Mouse (Mus musculus): ENCODE results near the gene Olfr1344. TPM values are rescaled to one million over a fixed set of nuclear protein-coding genes. Genes with fewer than 3 reads are reported as not detected.

Olfr1344 gene
- not detected in 2 replicates for polyA plus RNA-seq (2015; fragmentation: Nextera tagmentation; extraction: Ambion mirVana)

GRCm38 (mm10) chr7:6438388-6438787 lies at the start of gene Olfr1344:
Gene Olfr1344 (plus strand): TSS chr7:6438688.
- H3K36me3 ChIP-seq (ENCODE audit: control insufficient read depth, insufficient read depth): no peaks in the 10 kb centered on the region
- peaks cover 2% of the 10 kb centered on the region; the same call in 1 of the 2 replicates for H3K9me3 ChIP-seq (replicated peaks; ENCODE audit: control insufficient read depth, low read length)
- no peak within 1 kb of the TSS for H3K4me3 ChIP-seq (ENCODE audit: low read length)
- H3K27ac ChIP-seq (ENCODE audit: low read length): no peak within 1 kb of the TSS
- H3K9ac ChIP-seq (ENCODE audit: low read length): no peak within 1 kb of the TSS
- H3K4me2 ChIP-seq (ENCODE audit: low read depth, low read length): no peak within 1 kb of the TSS
- 59% methylated on average over 3 of the region's 3 CpGs for WGBS
- no peaks in the 10 kb centered on the region for H3K27me3 ChIP-seq (ENCODE audit: control insufficient read depth, insufficient read depth, low read length)
- no peaks in the 10 kb centered on the region for H3K4me1 ChIP-seq (ENCODE audit: control insufficient read depth, insufficient read depth, low read length)
- no peak for ATAC-seq (replicated peaks; ENCODE audit: extremely low read depth, insufficient read depth, low FRiP score)

- Histone ChIP-seq H3K27me3 (ENCODE audit: control insufficient read depth, insufficient read depth, low read length) (no peaks in the 10 kb centered on the region), H3K4me1 (ENCODE audit: control insufficient read depth, insufficient read depth, low read length) (peaks cover 3% of the 10 kb centered on the region), H3K4me3 (ENCODE audit: low read length) (no peak overlapping the region), H3K36me3 (ENCODE audit: control insufficient read depth, insufficient read depth) (peaks cover 32% of the 10 kb centered on the region), H3K9me3 (replicated peaks; ENCODE audit: control insufficient read depth, low read length) (0 out of 2 replicates have a peak, but pooled peaks cover 2% of the 10 kb centered on the region), H3K4me2 (ENCODE audit: low read depth, low read length) (no peak overlapping the region), H3K9ac (ENCODE audit: low read length) (no peak overlapping the region), H3K27ac (ENCODE audit: low read length) (no peak overlapping the region)
- 79% methylated on average over 5 of the region's 5 CpGs for WGBS
- ATAC-seq (replicated peaks; ENCODE audit: extremely low read depth, insufficient read depth, low FRiP score): no peak
Measured at GRCm38 (mm10) chr7:6388971-6389370, 49.5 kb upstream of the Olfr1344 start.

DNA sequence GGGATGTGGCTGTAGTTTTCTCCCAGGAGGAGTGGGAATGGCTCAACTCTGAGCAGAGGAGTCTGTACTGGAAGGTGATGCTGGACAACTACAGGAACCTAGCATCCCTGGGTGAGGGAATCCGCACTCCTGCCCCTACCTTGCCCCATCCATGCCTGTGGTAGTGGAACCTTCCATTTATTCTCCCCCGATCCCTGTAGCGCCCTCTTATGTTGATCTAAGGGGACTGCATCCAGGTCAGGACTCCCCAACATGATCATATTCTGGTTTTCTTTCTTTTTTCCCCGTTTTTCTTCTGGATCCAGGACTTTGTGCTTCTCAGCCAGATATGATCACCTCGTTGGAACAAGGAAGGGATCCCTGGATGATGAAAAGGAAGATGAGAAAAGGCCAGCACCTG lies 49.0 kb upstream of the Olfr1344 start:
- no peak overlapping the region for H3K4me2 ChIP-seq (ENCODE audit: low read depth, low read length)
- WGBS: 69% methylated on average over 5 of the region's 5 CpGs
- H3K4me3 ChIP-seq (ENCODE audit: low read length): no peak overlapping the region
- H3K27me3 ChIP-seq (ENCODE audit: control insufficient read depth, insufficient read depth, low read length): no peaks in the 10 kb centered on the region
- H3K4me1 ChIP-seq (ENCODE audit: control insufficient read depth, insufficient read depth, low read length): no peaks in the 10 kb centered on the region
- no peak overlapping the region for H3K27ac ChIP-seq (ENCODE audit: low read length)
- no peak overlapping the region for H3K9ac ChIP-seq (ENCODE audit: low read length)
- peaks cover 37% of the 10 kb centered on the region for H3K36me3 ChIP-seq (ENCODE audit: control insufficient read depth, insufficient read depth)
- ATAC-seq (replicated peaks; ENCODE audit: extremely low read depth, insufficient read depth, low FRiP score): no peak
- 0 out of 2 replicates have a peak, but pooled peaks cover 2% of the 10 kb centered on the region for H3K9me3 ChIP-seq (replicated peaks; ENCODE audit: control insufficient read depth, low read length)

DNA sequence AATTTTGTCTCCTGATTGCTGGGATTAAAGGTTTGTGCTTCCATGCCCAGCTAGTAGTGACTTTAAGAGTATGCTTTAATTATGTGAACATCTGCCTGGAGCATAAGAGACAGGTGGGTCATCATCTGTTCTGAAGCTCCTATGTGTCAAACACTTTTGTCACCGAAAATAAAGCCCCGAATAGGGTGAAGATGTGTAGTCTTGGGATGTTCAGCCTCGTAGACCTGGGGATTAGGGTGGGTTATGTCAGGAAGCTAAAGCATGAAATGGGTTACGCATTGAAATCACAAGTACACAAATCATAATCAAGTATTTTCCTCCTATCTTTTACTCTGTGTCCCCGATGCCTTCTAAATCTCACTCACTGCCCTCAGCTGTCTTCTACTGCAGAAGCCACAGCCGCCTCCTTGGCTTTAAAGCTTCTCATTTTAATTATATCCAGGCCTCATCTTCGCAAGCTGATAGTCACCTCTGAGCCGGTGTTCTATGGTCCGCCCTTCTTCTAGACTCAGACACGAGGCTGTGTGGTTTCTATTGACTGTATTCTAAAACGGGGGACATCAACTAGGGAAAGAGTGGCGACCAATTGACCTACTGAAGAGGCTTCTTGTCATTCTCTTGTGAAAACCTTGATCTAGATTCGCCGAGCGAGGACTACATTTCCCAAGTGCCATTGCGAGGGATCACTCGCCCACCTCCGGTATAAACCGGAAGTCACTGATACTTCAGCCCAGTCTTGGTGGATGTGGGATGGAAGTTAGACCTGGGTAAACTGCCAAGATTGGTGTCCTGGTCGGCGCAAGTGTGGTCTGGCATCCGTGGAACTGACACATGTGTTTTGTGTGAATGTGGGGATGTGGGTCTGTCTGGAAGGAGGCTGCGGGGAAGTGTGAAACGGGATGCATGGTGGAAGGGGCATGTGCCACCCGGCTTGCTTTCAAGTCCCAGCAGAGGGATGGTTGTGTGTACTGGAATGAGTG lies 40.2 kb upstream of the Olfr1344 start, which contains the start of gene Smim17:
Gene Smim17 (plus strand): TSS at position 720 of the 980 bp plus-strand sequence.
- Histone ChIP-seq H3K27me3 (ENCODE audit: control insufficient read depth, insufficient read depth, low read length) (no peaks in the 10 kb centered on the region), H3K4me3 (ENCODE audit: low read length) (peak within 1 kb of the TSS; percentile 66), H3K9ac (ENCODE audit: low read length) (peak within 1 kb of the TSS; percentile 73), H3K4me1 (ENCODE audit: control insufficient read depth, insufficient read depth, low read length) (peaks cover 7% of the 10 kb centered on the region), H3K27ac (ENCODE audit: low read length) (no peak within 1 kb of the TSS), H3K4me2 (ENCODE audit: low read depth, low read length) (peak within 1 kb of the TSS; percentile 89), H3K36me3 (ENCODE audit: control insufficient read depth, insufficient read depth) (peaks cover 20% of the 10 kb centered on the region), H3K9me3 (replicated peaks; ENCODE audit: control insufficient read depth, low read length) (0 out of 2 replicates have a peak, but pooled peaks cover 2% of the 10 kb centered on the region)
- WGBS: 25% methylated on average over 25 of the region's 25 CpGs
- no peak; the same call in 1 of the 2 replicates for ATAC-seq (replicated peaks; ENCODE audit: extremely low read depth, insufficient read depth, low FRiP score)

DNA sequence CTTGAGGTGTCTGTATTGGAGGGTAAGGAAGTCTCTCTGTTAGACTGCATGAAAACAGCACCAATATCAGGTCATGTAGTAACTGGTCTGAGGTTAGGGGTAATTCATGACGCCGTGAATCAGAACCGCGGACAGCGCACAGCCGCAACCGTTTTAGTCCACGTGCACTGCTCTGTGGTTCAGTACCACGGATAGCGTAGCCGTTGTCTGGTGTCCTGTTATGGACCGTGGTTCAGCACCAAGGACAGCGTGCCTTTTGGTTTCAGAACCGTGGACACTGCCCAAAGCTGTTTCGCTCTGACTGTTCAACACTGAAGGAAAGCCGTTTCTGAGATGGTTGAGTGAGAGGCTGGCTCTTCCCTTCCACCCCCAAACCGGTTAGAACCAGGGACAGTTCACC lies 28.4 kb upstream of the Olfr1344 start, which contains the start of gene Gm20715:
Gene Gm20715 (plus strand): TSS at position 235 of the 400 bp plus-strand sequence.
- ATAC-seq (replicated peaks; ENCODE audit: extremely low read depth, insufficient read depth, low FRiP score): peak; percentile 92

GRCm38 (mm10) chr7:6414626-6415441 lies 23.7 kb upstream of the Olfr1344 start:
- Histone ChIP-seq H3K27ac (ENCODE audit: low read length) (no peak overlapping the region), H3K4me2 (ENCODE audit: low read depth, low read length) (no peak overlapping the region), H3K4me3 (ENCODE audit: low read length) (no peak overlapping the region), H3K9me3 (replicated peaks; ENCODE audit: control insufficient read depth, low read length) (no peaks in the 10 kb centered on the region), H3K36me3 (ENCODE audit: control insufficient read depth, insufficient read depth) (no peaks in the 10 kb centered on the region), H3K4me1 (ENCODE audit: control insufficient read depth, insufficient read depth, low read length) (no peaks in the 10 kb centered on the region), H3K27me3 (ENCODE audit: control insufficient read depth, insufficient read depth, low read length) (no peaks in the 10 kb centered on the region), H3K9ac (ENCODE audit: low read length) (no peak overlapping the region)
- ATAC-seq (replicated peaks; ENCODE audit: extremely low read depth, insufficient read depth, low FRiP score): no peak
- WGBS: 10% methylated on average over 21 of the region's 22 CpGs

More for the DNA sequence above, 28.4 kb upstream of the Olfr1344 start, which contains the start of gene Gm20715:
- H3K27me3 ChIP-seq (ENCODE audit: control insufficient read depth, insufficient read depth, low read length): no peaks in the 10 kb centered on the region
- no peak within 1 kb of the TSS for H3K9ac ChIP-seq (ENCODE audit: low read length)
- H3K4me3 ChIP-seq (ENCODE audit: low read length): no peak within 1 kb of the TSS
- no peaks in the 10 kb centered on the region for H3K4me1 ChIP-seq (ENCODE audit: control insufficient read depth, insufficient read depth, low read length)
- under 1% methylated on average over 17 of the region's 17 CpGs for WGBS
- H3K9me3 ChIP-seq (replicated peaks; ENCODE audit: control insufficient read depth, low read length): no peaks in the 10 kb centered on the region
- no peak within 1 kb of the TSS for H3K27ac ChIP-seq (ENCODE audit: low read length)
- no peak within 1 kb of the TSS for H3K4me2 ChIP-seq (ENCODE audit: low read depth, low read length)
- no peaks in the 10 kb centered on the region for H3K36me3 ChIP-seq (ENCODE audit: control insufficient read depth, insufficient read depth)

DNA sequence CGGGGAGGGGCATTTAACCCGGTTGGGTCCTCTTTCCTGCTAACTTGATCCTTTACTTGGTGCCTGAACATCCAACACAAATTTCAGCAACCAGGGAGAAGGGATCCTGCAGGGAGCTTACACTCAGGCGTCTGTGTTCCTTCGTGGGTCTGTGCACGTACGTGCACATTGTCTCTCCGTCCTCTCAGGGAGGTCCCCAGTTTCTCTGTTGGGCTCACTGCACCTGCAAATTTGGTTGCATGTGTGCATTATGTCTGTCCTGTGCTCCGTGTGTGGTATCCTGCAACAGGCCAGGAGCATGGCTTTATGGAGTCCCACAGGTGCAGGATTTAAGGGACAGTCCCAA lies 23.1 kb upstream of the Olfr1344 start:
- ATAC-seq (replicated peaks; ENCODE audit: extremely low read depth, insufficient read depth, low FRiP score): no peak
- no peaks in the 10 kb centered on the region for H3K4me1 ChIP-seq (ENCODE audit: control insufficient read depth, insufficient read depth, low read length)
- H3K36me3 ChIP-seq (ENCODE audit: control insufficient read depth, insufficient read depth): no peaks in the 10 kb centered on the region
- H3K9me3 ChIP-seq (replicated peaks; ENCODE audit: control insufficient read depth, low read length): no peaks in the 10 kb centered on the region
- 18% methylated on average over 8 of the region's 8 CpGs for WGBS
- no peak overlapping the region for H3K4me3 ChIP-seq (ENCODE audit: low read length)
- no peak overlapping the region for H3K4me2 ChIP-seq (ENCODE audit: low read depth, low read length)
- H3K9ac ChIP-seq (ENCODE audit: low read length): no peak overlapping the region
- no peaks in the 10 kb centered on the region for H3K27me3 ChIP-seq (ENCODE audit: control insufficient read depth, insufficient read depth, low read length)
- no peak overlapping the region for H3K27ac ChIP-seq (ENCODE audit: low read length)

GRCm38 (mm10) chr7:6419894-6420293 lies 18.6 kb upstream of the Olfr1344 start:
- Histone ChIP-seq H3K4me2 (ENCODE audit: low read depth, low read length) (no peak overlapping the region), H3K9me3 (replicated peaks; ENCODE audit: control insufficient read depth, low read length) (no peaks in the 10 kb centered on the region), H3K4me3 (ENCODE audit: low read length) (no peak overlapping the region), H3K36me3 (ENCODE audit: control insufficient read depth, insufficient read depth) (no peaks in the 10 kb centered on the region), H3K27ac (ENCODE audit: low read length) (no peak overlapping the region), H3K9ac (ENCODE audit: low read length) (no peak overlapping the region), H3K4me1 (ENCODE audit: control insufficient read depth, insufficient read depth, low read length) (no peaks in the 10 kb centered on the region), H3K27me3 (ENCODE audit: control insufficient read depth, insufficient read depth, low read length) (no peaks in the 10 kb centered on the region)
- no peak for ATAC-seq (replicated peaks; ENCODE audit: extremely low read depth, insufficient read depth, low FRiP score)
- WGBS: 72% methylated on average over 6 of the region's 6 CpGs
